Comparison of ENCODE assay signal across 8 mouse cellular contexts in genomic region chr7:28440739-28441138, GRCm38 (mm10). TPM values are rescaled to one million over a fixed set of nuclear protein-coding genes. Genes with fewer than 3 reads are reported as not detected.
DNase-seq lines count a peak whose midpoint lies in the region; ATAC-seq and TF ChIP-seq lines count a peak whose summit lies in the region.

No protein-coding gene starts in this region.

- no peak overlapping the region for H3K9ac ChIP-seq in embryonic facial prominence, embryonic 11.5 days (replicated peaks; ENCODE audit: low read length)
- H3K9ac ChIP-seq in liver, adult 2 months (ENCODE audit: low read depth, low read length) = peak overlapping the region; percentile 35
- no peak overlapping the region for H3K9ac ChIP-seq in hindbrain, embryonic 12.5 days

- 43% methylated on average over 2 of the region's 2 CpGs for WGBS in embryonic facial prominence, embryonic 11.5 days
- 52% methylated on average over 2 of the region's 2 CpGs for WGBS in embryonic facial prominence, embryonic 10.5 days
- 60% methylated on average over 2 of the region's 2 CpGs for WGBS in liver, adult 2 months
- WGBS in hindbrain, embryonic 12.5 days = 62% methylated on average over 2 of the region's 2 CpGs

- TF ChIP-seq CTCF in liver, adult 2 months (IDR thresholded peaks at IDR 0.05; ENCODE audit: low read depth, low read length) = no peak

- no peak overlapping the region for H3K27ac ChIP-seq in embryonic facial prominence, embryonic 11.5 days (replicated peaks; ENCODE audit: low read depth, low read length)
- H3K27ac ChIP-seq in embryonic facial prominence, embryonic 10.5 days (replicated peaks) = no peak overlapping the region
- H3K27ac ChIP-seq in liver, adult 2 months (replicated peaks; ENCODE audit: insufficient read depth, low read depth, low read length) = peak overlapping the region; percentile 40
- H3K27ac ChIP-seq in hindbrain, embryonic 12.5 days = no peak overlapping the region

- peak; percentile 14 for DNase-seq in embryonic facial prominence, embryonic 11.5 days (ENCODE audit: low spot score)
- no peak for DNase-seq in embryonic facial prominence, embryonic 10.5 days (ENCODE audit: low spot score)
- DNase-seq in liver, adult 2 months (ENCODE audit: extremely low read depth, low read depth, low spot score) = peak; percentile 53
- DNase-seq in skeletal muscle tissue, adult 2 months (ENCODE audit: low read depth, low spot score) = peak; percentile 70
- no peak for DNase-seq in ovary, postnatal 36 days (ENCODE audit: low spot score)

- no peak for ATAC-seq in embryonic facial prominence, embryonic 11.5 days (replicated peaks; ENCODE audit: insufficient number of reproducible peaks, low FRiP score, low TSS enrichment, low read depth)
- ATAC-seq in granulocyte monocyte progenitor cell, adult 5-6 weeks (replicated peaks; ENCODE audit: poor library complexity, severe bottlenecking) = peak; percentile 55
- ATAC-seq in erythroid progenitor cell, adult 5-6 weeks (replicated peaks; ENCODE audit: low FRiP score, poor library complexity, severe bottlenecking) = no peak
- no peak for ATAC-seq in hindbrain, embryonic 12.5 days (ENCODE audit: low FRiP score)

- H3K4me2 ChIP-seq in embryonic facial prominence, embryonic 11.5 days (ENCODE audit: low read depth, low read length) = no peak overlapping the region
- no peak overlapping the region for H3K4me2 ChIP-seq in hindbrain, embryonic 12.5 days (replicated peaks)

- no peaks in the 10 kb centered on the region for H3K27me3 ChIP-seq in embryonic facial prominence, embryonic 11.5 days (ENCODE audit: control insufficient read depth, insufficient read depth, low read length)
- H3K27me3 ChIP-seq in embryonic facial prominence, embryonic 10.5 days (replicated peaks; ENCODE audit: low read depth, poor library complexity, severe bottlenecking) = peaks cover 10% of the 10 kb centered on the region
- H3K27me3 ChIP-seq in liver, adult 2 months (ENCODE audit: control insufficient read depth, insufficient read depth, low read length) = no peaks in the 10 kb centered on the region
- no peaks in the 10 kb centered on the region for H3K27me3 ChIP-seq in hindbrain, embryonic 12.5 days

- no peaks in the 10 kb centered on the region for H3K9me3 ChIP-seq in embryonic facial prominence, embryonic 11.5 days (replicated peaks; ENCODE audit: control insufficient read depth, low read length)
- H3K9me3 ChIP-seq in embryonic facial prominence, embryonic 10.5 days = no peaks in the 10 kb centered on the region
- no peaks in the 10 kb centered on the region for H3K9me3 ChIP-seq in hindbrain, embryonic 12.5 days (replicated peaks)

- H3K4me3 ChIP-seq in embryonic facial prominence, embryonic 11.5 days (ENCODE audit: low read depth, low read length) = no peak overlapping the region
- H3K4me3 ChIP-seq in embryonic facial prominence, embryonic 10.5 days = no peak overlapping the region
- peak overlapping the region; percentile 13; the same call in 1 of the 2 replicates for H3K4me3 ChIP-seq in liver, adult 2 months (ENCODE audit: insufficient read depth, low read depth, low read length)
- H3K4me3 ChIP-seq in hindbrain, embryonic 12.5 days = no peak overlapping the region

- H3K36me3 ChIP-seq in embryonic facial prominence, embryonic 11.5 days (replicated peaks; ENCODE audit: control insufficient read depth, insufficient read depth, low read depth, low read length) = no peaks in the 10 kb centered on the region
- H3K36me3 ChIP-seq in embryonic facial prominence, embryonic 10.5 days (replicated peaks) = no peaks in the 10 kb centered on the region
- no peaks in the 10 kb centered on the region for H3K36me3 ChIP-seq in liver, adult 2 months (ENCODE audit: control insufficient read depth, insufficient read depth, low read length)
- no peaks in the 10 kb centered on the region for H3K36me3 ChIP-seq in hindbrain, embryonic 12.5 days

- no peaks in the 10 kb centered on the region for H3K4me1 ChIP-seq in embryonic facial prominence, embryonic 11.5 days (ENCODE audit: control insufficient read depth, insufficient read depth, low read length)
- peaks cover 8% of the 10 kb centered on the region; the same call in 1 of the 2 replicates for H3K4me1 ChIP-seq in embryonic facial prominence, embryonic 10.5 days
- H3K4me1 ChIP-seq in liver, adult 2 months (ENCODE audit: control insufficient read depth, insufficient read depth, low read length) = no peaks in the 10 kb centered on the region
- no peaks in the 10 kb centered on the region for H3K4me1 ChIP-seq in hindbrain, embryonic 12.5 days

- peaks cover 4% of the 10 kb centered on the region for H3K79me2 ChIP-seq in liver, adult 2 months (ENCODE audit: control insufficient read depth, insufficient read depth, low read length)

- no peak for TF ChIP-seq POLR2A in liver, adult 2 months (IDR thresholded peaks at IDR 0.05; ENCODE audit: extremely low read depth, insufficient read depth, low read length)

RNA-seq across cellular contexts. Expression of gene Gmfg, which starts 3.5 kb away (rescaled TPM):
- polyA plus RNA-seq in embryonic facial prominence, embryonic 11.5 days (2014; fragmentation: Nextera tagmentation; extraction: Ambion mirVana) = 8.3 and 8.9 TPM in 2 replicates
- polyA plus RNA-seq in embryonic facial prominence, embryonic 10.5 days (2016; fragmentation: Nextera tagmentation; extraction: Ambion mirVana) = 6.9 and 7.1 TPM in 2 replicates
- 420 and 510 TPM in 2 replicates for total RNA-seq in granulocyte monocyte progenitor cell, adult 5-6 weeks (2014; fragmentation: Nextera tagmentation)
- 682 and 721 TPM in 2 replicates for total RNA-seq in granulocyte monocyte progenitor cell, adult 5-6 weeks (2017)
- 18.4 and 24.4 TPM in 2 replicates for total RNA-seq in liver, adult 2 months (2014; rRNA removed)
- polyA plus RNA-seq in liver, adult 2 months (2012; rRNA removed) = 4.0 and 4.6 TPM in 2 replicates
- 79.3 and 117 TPM in 2 replicates for total RNA-seq in erythroid progenitor cell, adult 5-6 weeks (2015; ENCODE audit: low replicate concordance)
- total RNA-seq in erythroid progenitor cell, adult 5-6 weeks (2017; ENCODE audit: low replicate concordance) = 55.6 and 119 TPM in 2 replicates
- 5.9 and 6.5 TPM in 2 replicates for polyA plus RNA-seq in hindbrain, embryonic 12.5 days (2016; fragmentation: Nextera tagmentation; extraction: Ambion mirVana)

RNA-seq across cellular contexts. Expression of gene Lrfn1, which starts 11.0 kb away (rescaled TPM):
- polyA plus RNA-seq in embryonic facial prominence, embryonic 11.5 days (2014; fragmentation: Nextera tagmentation; extraction: Ambion mirVana) = 4.4 and 5.7 TPM in 2 replicates
- 4.9 TPM in 2 replicates for polyA plus RNA-seq in embryonic facial prominence, embryonic 10.5 days (2016; fragmentation: Nextera tagmentation; extraction: Ambion mirVana)
- total RNA-seq in granulocyte monocyte progenitor cell, adult 5-6 weeks (2014; fragmentation: Nextera tagmentation) = 0.80 and 1.7 TPM in 2 replicates
- 0.36 and 0.52 TPM in 2 replicates for total RNA-seq in granulocyte monocyte progenitor cell, adult 5-6 weeks (2017)
- 0.18 TPM in 1 of 2 replicates, not detected in the other for total RNA-seq in liver, adult 2 months (2014; rRNA removed)
- polyA plus RNA-seq in liver, adult 2 months (2012; rRNA removed) = 0.70 and 0.71 TPM in 2 replicates
- total RNA-seq in erythroid progenitor cell, adult 5-6 weeks (2015; ENCODE audit: low replicate concordance) = 0.84 TPM in 1 of 2 replicates, not detected in the other
- not detected in 2 replicates for total RNA-seq in erythroid progenitor cell, adult 5-6 weeks (2017; ENCODE audit: low replicate concordance)
- 14.0 and 15.9 TPM in 2 replicates for polyA plus RNA-seq in hindbrain, embryonic 12.5 days (2016; fragmentation: Nextera tagmentation; extraction: Ambion mirVana)

RNA-seq across cellular contexts. Expression of gene Paf1, which starts 48.0 kb away (rescaled TPM):
- 80.0 and 81.4 TPM in 2 replicates for polyA plus RNA-seq in embryonic facial prominence, embryonic 11.5 days (2014; fragmentation: Nextera tagmentation; extraction: Ambion mirVana)
- 88.3 and 89.0 TPM in 2 replicates for polyA plus RNA-seq in embryonic facial prominence, embryonic 10.5 days (2016; fragmentation: Nextera tagmentation; extraction: Ambion mirVana)
- 97.6 and 111 TPM in 2 replicates for total RNA-seq in granulocyte monocyte progenitor cell, adult 5-6 weeks (2014; fragmentation: Nextera tagmentation)
- 136 and 170 TPM in 2 replicates for total RNA-seq in granulocyte monocyte progenitor cell, adult 5-6 weeks (2017)
- total RNA-seq in liver, adult 2 months (2014; rRNA removed) = 16.1 TPM in 2 replicates
- polyA plus RNA-seq in liver, adult 2 months (2012; rRNA removed) = 52.8 and 59.1 TPM in 2 replicates
- 21.4 and 56.6 TPM in 2 replicates for total RNA-seq in erythroid progenitor cell, adult 5-6 weeks (2015; ENCODE audit: low replicate concordance)
- 32.5 and 42.5 TPM in 2 replicates for total RNA-seq in erythroid progenitor cell, adult 5-6 weeks (2017; ENCODE audit: low replicate concordance)
- polyA plus RNA-seq in hindbrain, embryonic 12.5 days (2016; fragmentation: Nextera tagmentation; extraction: Ambion mirVana) = 83.9 and 85.9 TPM in 2 replicates

RNA-seq across cellular contexts. Expression of gene Med29, which starts 48.2 kb away (rescaled TPM):
- polyA plus RNA-seq in embryonic facial prominence, embryonic 11.5 days (2014; fragmentation: Nextera tagmentation; extraction: Ambion mirVana) = 50.1 and 50.6 TPM in 2 replicates
- 61.9 and 62.6 TPM in 2 replicates for polyA plus RNA-seq in embryonic facial prominence, embryonic 10.5 days (2016; fragmentation: Nextera tagmentation; extraction: Ambion mirVana)
- 19.2 and 25.5 TPM in 2 replicates for total RNA-seq in granulocyte monocyte progenitor cell, adult 5-6 weeks (2014; fragmentation: Nextera tagmentation)
- 16.7 and 18.5 TPM in 2 replicates for total RNA-seq in granulocyte monocyte progenitor cell, adult 5-6 weeks (2017)
- 13.4 and 17.6 TPM in 2 replicates for total RNA-seq in liver, adult 2 months (2014; rRNA removed)
- polyA plus RNA-seq in liver, adult 2 months (2012; rRNA removed) = 49.2 and 50.9 TPM in 2 replicates
- 0.84 and 13.0 TPM in 2 replicates for total RNA-seq in erythroid progenitor cell, adult 5-6 weeks (2015; ENCODE audit: low replicate concordance)
- total RNA-seq in erythroid progenitor cell, adult 5-6 weeks (2017; ENCODE audit: low replicate concordance) = 2.6 and 4.4 TPM in 2 replicates
- polyA plus RNA-seq in hindbrain, embryonic 12.5 days (2016; fragmentation: Nextera tagmentation; extraction: Ambion mirVana) = 39.6 and 42.2 TPM in 2 replicates

Comparison
In these comparisons a context has a peak if more than half of its experiments do, and no peak if none do; other contexts are left out.
1. DNase-seq: peak in embryonic facial prominence, embryonic 11.5 days (single experiment), liver, adult 2 months (single experiment) and skeletal muscle tissue, adult 2 months (single experiment); none in embryonic facial prominence, embryonic 10.5 days (single experiment) and ovary, postnatal 36 days (single experiment).